Mouse (Mus musculus) layer of hippocampus, postnatal 14 days (tissue): ENCODE measurements around the gene Actg2. TPM values are rescaled to one million over a fixed set of nuclear protein-coding genes. Genes with fewer than 3 reads are reported as not detected.

Experiments
- DNase-seq, 2 experiments: peaks; one replicate each; pipeline ENCODE4 v3.0.0; 2021 to 2022; ENCODE audit warnings: low spot score in 2 of 2, mixed read lengths in 1 of 2
- total RNA-seq, 2 experiments: library from RNA; stranded (reverse); gene quantifications; 2 replicates each; pipeline ENCODE4 v1.2.3; 2021

The Actg2 gene
- total RNA-seq, 2 experiments from 2014 or later = 0.51 TPM; not detected in 1

DNA sequence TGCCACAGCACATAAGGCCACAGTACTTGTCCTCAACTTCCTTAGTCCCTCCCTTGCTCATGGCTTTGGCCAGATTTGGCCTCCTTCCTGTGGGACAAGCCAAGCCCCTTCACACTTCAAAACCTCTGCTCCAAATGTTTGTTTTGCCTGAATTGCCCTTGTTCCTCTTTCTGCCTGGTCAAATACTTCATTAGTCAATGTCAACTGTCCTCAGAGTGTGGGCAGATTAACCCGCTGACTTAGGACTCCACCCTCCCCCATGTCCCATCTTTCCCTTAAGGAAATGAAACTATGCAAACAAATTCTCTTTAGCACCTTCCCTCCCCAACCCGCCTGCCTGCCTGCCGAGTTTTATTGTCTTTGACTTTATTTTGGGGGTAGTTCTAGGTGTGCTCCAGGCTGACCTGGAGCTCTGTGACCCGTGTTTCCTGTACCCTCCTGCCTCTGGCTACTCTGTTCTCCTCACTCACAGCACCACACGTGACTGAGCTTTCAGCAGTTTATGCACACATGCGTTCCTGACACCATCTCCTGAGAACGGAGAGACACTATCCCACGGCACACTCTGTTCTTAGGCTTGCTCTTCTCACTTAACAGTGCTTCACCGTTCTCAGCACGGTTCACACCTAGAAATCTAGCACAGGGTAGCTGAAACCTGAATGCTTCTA lies 53.5 kb downstream of the Actg2 start:
- DNase-seq = no peak

DNA sequence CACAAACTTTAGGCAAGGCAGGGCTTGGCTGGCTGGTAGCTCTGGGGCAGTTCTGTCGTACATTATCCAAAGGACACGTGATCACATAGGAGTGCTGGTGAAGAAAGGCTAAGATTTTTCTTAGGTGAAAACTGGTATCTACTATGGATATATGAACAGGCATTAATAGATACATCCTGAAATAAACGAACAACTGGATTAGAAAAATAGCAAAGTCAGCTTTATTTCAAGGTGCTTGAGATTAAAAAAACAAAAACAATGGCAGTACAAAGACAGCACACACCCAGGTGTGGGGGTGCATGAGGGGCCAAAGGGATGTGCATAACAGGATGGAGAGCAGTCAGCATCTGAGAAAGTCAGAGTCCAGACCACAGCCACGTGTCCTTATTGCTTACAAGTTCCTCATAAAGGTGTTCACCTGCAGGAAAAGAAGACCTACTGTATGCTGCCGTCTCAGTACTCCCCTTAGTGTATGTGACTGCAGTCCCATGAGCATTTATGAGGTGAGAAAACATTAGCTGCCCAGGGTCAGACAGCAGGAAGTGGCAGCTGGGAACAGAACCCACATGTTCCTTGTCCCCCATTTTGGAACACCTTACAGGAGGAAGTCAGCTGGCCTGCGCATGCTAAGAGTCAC lies 55.9 kb downstream of the Actg2 start:
- no peak for DNase-seq

DNA sequence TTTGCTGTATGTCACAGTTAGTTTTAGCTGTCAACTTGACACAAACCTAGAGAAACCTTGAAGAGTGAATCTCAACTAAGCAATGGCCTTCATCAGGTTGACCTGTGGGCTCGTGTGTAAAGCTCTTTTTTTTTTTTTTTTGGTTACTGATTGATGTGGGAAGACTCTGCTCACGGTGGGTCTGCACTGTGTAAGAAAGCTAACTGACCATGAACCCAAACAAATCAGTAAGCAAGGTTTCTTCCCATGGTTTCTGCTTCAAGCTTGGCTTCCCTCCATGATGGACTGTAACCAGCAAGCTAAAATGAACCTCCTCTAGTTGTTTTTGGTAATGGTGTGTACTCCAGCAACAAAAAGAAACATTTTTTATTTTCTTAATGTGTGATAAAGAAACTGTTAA lies 56.9 kb downstream of the Actg2 start:
- DNase-seq = no peak

DNA sequence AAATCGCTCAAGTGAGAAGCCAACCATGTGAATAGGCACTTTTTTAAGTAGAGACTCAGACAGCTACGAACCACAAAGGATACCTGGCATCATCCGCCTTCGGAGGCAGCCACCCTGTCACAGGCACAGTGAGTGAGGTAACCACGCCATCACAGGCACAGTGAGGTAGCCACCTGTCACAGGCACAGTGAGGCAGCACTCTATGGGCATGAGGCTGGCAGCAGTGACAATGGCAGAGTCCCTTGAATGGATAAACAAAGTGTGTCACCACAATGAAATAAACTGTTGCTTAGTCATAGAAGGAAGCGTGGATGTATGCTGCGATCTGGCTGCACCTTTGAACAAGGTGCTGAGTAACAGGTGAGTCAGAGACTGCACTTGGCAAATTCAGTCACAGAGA lies 57.4 kb downstream of the Actg2 start:
- DNase-seq = no peak

DNA sequence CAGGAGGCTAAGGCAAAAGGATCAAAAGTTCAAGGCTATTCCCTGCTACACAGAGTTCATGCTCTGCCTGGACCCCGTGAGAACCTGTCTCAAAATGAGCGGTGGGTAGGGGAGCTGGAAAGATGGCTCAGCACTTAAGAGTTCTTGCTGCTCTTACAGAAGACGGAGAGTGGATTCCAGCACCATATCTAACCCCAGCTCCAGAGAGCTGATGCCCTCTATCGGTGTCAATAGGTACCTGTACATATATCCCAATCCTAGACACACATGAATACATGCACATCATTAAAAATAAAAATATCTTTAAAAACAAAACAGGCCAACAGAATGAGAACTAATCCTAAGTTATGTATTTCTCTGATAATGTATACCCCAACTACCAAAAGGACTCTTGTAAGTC lies 57.8 kb downstream of the Actg2 start:
- no peak for DNase-seq

DNA sequence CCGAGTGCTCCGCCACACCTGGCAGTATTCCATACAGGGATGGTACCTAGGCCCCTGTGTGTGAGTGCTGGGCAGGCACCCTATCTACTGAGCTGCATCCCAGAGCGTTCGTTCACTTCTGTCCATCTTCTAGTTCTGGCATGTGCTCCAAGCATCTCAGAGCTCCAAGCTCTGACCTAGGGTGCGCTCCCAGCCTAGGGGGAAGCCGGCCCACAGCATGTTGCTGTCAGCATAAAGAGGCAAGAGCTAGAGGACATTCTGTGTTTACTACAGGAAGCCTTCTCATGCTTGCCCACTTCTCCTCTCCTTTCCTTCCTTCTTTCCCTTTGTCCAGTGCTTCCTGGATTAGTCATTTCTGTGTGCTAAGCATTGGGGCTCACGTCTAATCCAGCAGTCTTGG lies 60.6 kb downstream of the Actg2 start:
- DNase-seq = no peak

DNA sequence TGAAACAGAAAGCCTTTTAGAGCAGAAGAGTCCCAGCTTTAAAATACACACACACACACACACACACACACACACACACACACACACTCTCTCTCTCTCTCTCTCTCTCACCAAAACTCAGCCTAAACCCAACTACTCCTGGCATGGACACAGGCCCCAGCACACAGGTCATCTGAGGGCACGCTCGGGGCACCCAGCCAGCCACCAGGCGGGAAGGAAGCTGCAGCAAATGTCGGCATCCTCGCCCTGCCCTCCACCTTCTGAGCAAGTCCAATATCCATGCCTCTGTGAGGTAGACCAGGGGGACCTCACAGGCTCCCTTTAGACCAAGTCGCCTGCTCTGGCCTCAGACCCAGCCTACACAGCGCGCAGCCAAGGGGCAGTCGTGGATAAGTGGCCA lies 62.8 kb downstream of the Actg2 start:
- no peak for DNase-seq

DNA sequence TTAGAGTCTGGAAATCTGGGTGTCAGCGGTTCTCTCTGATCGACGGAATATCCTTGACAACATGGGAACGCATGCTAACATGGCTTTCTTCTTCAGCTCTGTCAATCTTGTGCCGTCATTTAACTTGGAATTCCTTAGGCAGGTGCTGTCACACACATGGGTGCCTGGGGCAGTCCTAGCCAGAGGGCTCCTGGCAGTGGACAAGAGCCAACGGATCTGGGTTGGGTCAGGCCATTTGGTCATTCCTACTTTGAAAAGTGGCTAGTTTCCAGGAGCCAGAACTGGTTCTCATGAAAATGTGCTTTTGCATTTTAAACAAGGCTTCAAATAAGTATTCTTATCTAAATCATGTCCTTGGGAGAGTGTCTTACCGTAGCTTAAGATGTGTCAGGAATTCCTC lies 64.3 kb downstream of the Actg2 start:
- DNase-seq = no peak

DNA sequence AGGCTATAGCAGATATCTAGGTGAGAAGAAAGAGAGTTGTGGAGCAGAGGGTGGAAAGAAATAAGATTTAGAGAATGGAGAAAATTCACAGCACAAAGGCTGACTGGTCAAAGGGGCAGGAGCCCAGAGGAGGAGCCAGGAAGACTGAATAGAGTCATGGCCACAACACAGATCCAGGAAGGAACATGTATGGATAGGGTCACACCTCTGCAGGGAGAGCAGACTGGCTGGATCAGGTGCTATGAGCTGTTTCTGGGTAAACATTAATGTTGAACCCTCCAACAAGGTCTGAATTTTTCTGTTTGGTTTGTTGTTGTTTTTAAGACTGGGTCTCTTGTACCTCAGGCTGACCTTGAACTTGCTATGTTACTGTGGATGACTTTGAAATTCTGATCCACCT lies 72.1 kb downstream of the Actg2 start:
- DNase-seq = no peak

Other genes starting within 250 kb of the Actg2 start
- gene Mthfd2, start 210.4 kb downstream of the Actg2 start, total RNA-seq = 10 to 100 TPM in 1 of 2 experiments, 1 to 10 TPM in 1; 8.5 to 10.5 TPM
- gene Mob1a, start 210.2 kb downstream of the Actg2 start, total RNA-seq = 10 to 100 TPM; 22.1 to 23.1 TPM
- gene Bola3, start 187.1 kb downstream of the Actg2 start, total RNA-seq = 10 to 100 TPM; 45.4 to 54.7 TPM
- gene Tet3, start 77.2 kb downstream of the Actg2 start, total RNA-seq = 100 to 1,000 TPM in 1 of 2 experiments, 10 to 100 TPM in 1; 97.1 to 102 TPM
- gene Dguok, start 29.3 kb downstream of the Actg2 start, total RNA-seq = 10 to 100 TPM; 28.1 to 28.7 TPM
- 10 to 100 TPM; 31.7 to 36.2 TPM for gene Stambp, start 36.5 kb upstream of the Actg2 start, total RNA-seq
- not detected for gene Clec4f, start 119.9 kb upstream of the Actg2 start, total RNA-seq
- gene Cd207, start 141.6 kb upstream of the Actg2 start, total RNA-seq = not detected
- gene Vax2, start 175.0 kb upstream of the Actg2 start, total RNA-seq = not detected
- gene Atp6v1b1, start 206.7 kb upstream of the Actg2 start, total RNA-seq = under 1 TPM in 1 of 2 experiments, not detected in 1; 0.45 TPM
- not detected for gene Ankrd53, start 226.4 kb upstream of the Actg2 start, total RNA-seq
- 10 to 100 TPM; 51.6 to 52.2 TPM for gene Tex261, start 239.5 kb upstream of the Actg2 start, total RNA-seq